In the genomic region with DNA sequence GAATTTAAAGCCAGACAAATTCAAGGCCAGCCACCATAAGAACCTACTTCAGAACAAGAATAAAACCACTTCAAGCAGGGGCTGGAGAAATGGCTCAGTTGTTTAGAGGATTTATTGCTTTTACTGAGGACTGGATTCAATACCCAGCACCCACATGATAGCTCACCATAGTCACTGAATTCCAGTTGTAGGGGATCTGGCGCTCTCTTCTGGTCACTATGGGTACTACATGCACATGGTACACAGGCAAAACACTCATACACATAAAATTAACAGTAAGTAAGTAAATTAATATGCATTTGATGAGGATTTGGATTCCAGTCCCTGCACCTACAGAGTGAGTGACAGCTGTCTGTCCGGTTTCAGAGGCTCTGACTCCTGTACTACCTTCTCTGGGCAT, we compare ENCODE assay signal across 9 mouse cellular contexts. TPM values are rescaled to one million over a fixed set of nuclear protein-coding genes. Genes with fewer than 3 reads are reported as not detected.
DNase-seq lines count a peak whose midpoint lies in the region; ATAC-seq and TF ChIP-seq lines count a peak whose summit lies in the region.
"Had no signal": no experiment of that assay in that cellular context is flagged by ENCODE, and none has a peak within 500 bp of the region (broad histone marks: within the 10 kb centered on the region; RNA-seq: fewer than 3 reads in every experiment).

No protein-coding gene starts in this region.

- H3K9me3 ChIP-seq in liver, postnatal 0 days (ENCODE audit: low read length): no peaks in the 10 kb centered on the region

- H3K36me3 ChIP-seq in heart, adult 2 months (ENCODE audit: control insufficient read depth, insufficient read depth, low read length): no peaks in the 10 kb centered on the region
- H3K36me3 ChIP-seq in liver, postnatal 0 days (replicated peaks; ENCODE audit: insufficient read depth, low read length): no peaks in the 10 kb centered on the region

- H3K27me3 ChIP-seq in heart, adult 2 months (ENCODE audit: control insufficient read depth, insufficient read depth, low read length): no peaks in the 10 kb centered on the region
- no peaks in the 10 kb centered on the region for H3K27me3 ChIP-seq in liver, postnatal 0 days (ENCODE audit: insufficient read depth, low read length)

- no peak for TF ChIP-seq POLR2A in heart, adult 2 months (IDR thresholded peaks at IDR 0.05; ENCODE audit: insufficient read depth, low read depth, low read length)

- no peaks in the 10 kb centered on the region for H3K4me1 ChIP-seq in heart, adult 2 months (ENCODE audit: control insufficient read depth, insufficient read depth, low read length)
- no peaks in the 10 kb centered on the region for H3K4me1 ChIP-seq in liver, postnatal 0 days (ENCODE audit: insufficient read depth)

- H3K9ac ChIP-seq in heart, adult 2 months (ENCODE audit: low read depth, low read length): no peak overlapping the region
- no peak overlapping the region for H3K9ac ChIP-seq in liver, postnatal 0 days (replicated peaks)

- TF ChIP-seq EP300 in heart, adult 2 months (IDR thresholded peaks at IDR 0.05; ENCODE audit: insufficient read depth, low read depth, low read length): no peak
- TF ChIP-seq EP300 in liver, postnatal 0 days (IDR thresholded peaks at IDR 0.05; ENCODE audit: low read depth): no peak

- 58% methylated on average over 2 of the region's 2 CpGs for WGBS in heart, adult 2 months
- WGBS in liver, postnatal 0 days (ENCODE audit: insufficient replicate concordance): 69% methylated on average over 2 of the region's 2 CpGs

- TF ChIP-seq CTCF in heart, adult 2 months (IDR thresholded peaks at IDR 0.05): peak; percentile 65
- peak; percentile 77 for TF ChIP-seq CTCF in liver, postnatal 0 days (IDR thresholded peaks at IDR 0.05; ENCODE audit: low read depth)

- no peak for ATAC-seq in liver, postnatal 0 days
- ATAC-seq in inflammation-experienced regulatory T-cells, adult 6 months: no peak

- H3K27ac ChIP-seq in heart, adult 2 months: no peak overlapping the region
- no peak overlapping the region for H3K27ac ChIP-seq in liver, postnatal 0 days (ENCODE audit: low read depth)

- no peak overlapping the region for H3K4me3 ChIP-seq in heart, adult 2 months
- no peak overlapping the region for H3K4me3 ChIP-seq in liver, postnatal 0 days (ENCODE audit: low read depth, low read length)

- no peak overlapping the region for H3K4me2 ChIP-seq in liver, postnatal 0 days (ENCODE audit: low read depth, low read length)

- no peak for DNase-seq in heart, adult 2 months
- DNase-seq in heart, adult 18-20 months: no peak
- peak; percentile 35 to 77 for DNase-seq in spleen, postnatal 10 days (ENCODE audit: low spot score in 2 of 2)
- DNase-seq in spleen, adult 12 weeks (ENCODE audit: low spot score): no peak
- peak; percentile 51 for DNase-seq in liver, postnatal 0 days
- DNase-seq in thymus, postnatal 25 days: peak; percentile 43
- no peak for DNase-seq in right cerebral cortex, postnatal 14 days
- DNase-seq: cerebellum, adult 8-10 months had no signal

- intact Hi-C loops in heart, adult 2 months (cut with DNase I): no loop called here

- H3K79me2 ChIP-seq in heart, adult 2 months (replicated peaks; ENCODE audit: control insufficient read depth, insufficient read depth, low read length): no peaks in the 10 kb centered on the region

RNA-seq across cellular contexts. Expression of a gene that starts 4.2 kb away (rescaled TPM):
- total RNA-seq in heart, adult 2 months (2021): not detected
- polyA plus RNA-seq in heart, adult 2 months (2012; rRNA removed): not detected in 2 replicates
- not detected for total RNA-seq in heart, adult 18-20 months (2021)
- 0.47 and 1.0 TPM in 2 replicates for polyA plus RNA-seq in liver, postnatal 0 days (2015; fragmentation: Nextera tagmentation; extraction: Ambion mirVana)
- not detected for polyA plus RNA-seq in inflammation-experienced regulatory T-cells, adult 6 months (2017; shearing (Covaris generic))

RNA-seq across cellular contexts. Expression of a gene that starts 11.8 kb away (rescaled TPM):
- 1 to 10 TPM; 4.8 to 6.1 TPM for total RNA-seq in heart, adult 2 months (2021)
- 9.8 and 17.9 TPM in 2 replicates for polyA plus RNA-seq in heart, adult 2 months (2012; rRNA removed)
- 1 to 10 TPM; 4.5 to 5.1 TPM for total RNA-seq in heart, adult 18-20 months (2021)
- polyA plus RNA-seq in liver, postnatal 0 days (2015; fragmentation: Nextera tagmentation; extraction: Ambion mirVana): 11.9 and 12.3 TPM in 2 replicates
- polyA plus RNA-seq in inflammation-experienced regulatory T-cells, adult 6 months (2017; shearing (Covaris generic)): 10 to 100 TPM; 23.8 to 43.8 (median 29.2) TPM

RNA-seq across cellular contexts. Expression of a gene that starts 12.2 kb away (rescaled TPM):
- total RNA-seq in heart, adult 2 months (2021): not detected
- not detected in 2 replicates for polyA plus RNA-seq in heart, adult 2 months (2012; rRNA removed)
- total RNA-seq in heart, adult 18-20 months (2021): not detected
- 0.16 TPM in 1 of 2 replicates, not detected in the other for polyA plus RNA-seq in liver, postnatal 0 days (2015; fragmentation: Nextera tagmentation; extraction: Ambion mirVana)
- polyA plus RNA-seq in inflammation-experienced regulatory T-cells, adult 6 months (2017; shearing (Covaris generic)): not detected

Comparison
In these comparisons a context has a peak if more than half of its experiments do, and no peak if none do; other contexts are left out.
1. DNase-seq: peak in spleen, postnatal 10 days (2 of 2), liver, postnatal 0 days (single experiment) and thymus, postnatal 25 days (single experiment); none in heart, adult 2 months (0 of 2), heart, adult 18-20 months (0 of 2), spleen, adult 12 weeks (single experiment) and right cerebral cortex, postnatal 14 days (single experiment).